Mouse (Mus musculus) kidney, adult 2 months (tissue): ENCODE measurements around the gene Sdf2.

ENCODE experiments used
- CTCF ChIP-seq: fragments of 200-500 bp; conservative IDR thresholded peaks from 2 replicates; pipeline ENCODE4 v1.5.1; 2011; ENCODE audit warnings: low read depth, mild to moderate bottlenecking, control low read depth, low read length, moderate library complexity, mixed read lengths; ENCODE audit not compliant: insufficient read depth, insufficient read length
- POLR2A ChIP-seq: fragments of 200-500 bp; IDR thresholded peaks from one replicate; pipeline ENCODE4 v1.6.1; 2011; ENCODE audit warnings: low read depth, low read length, control low read depth

- TF ChIP-seq CTCF (no peak), POLR2A (no peak)
These were observed 20.0 kb downstream of the Sdf2 start for GRCm38 (mm10) chr11:78265571-78265970.
